Mouse (Mus musculus): ENCODE measurements around the gene Prpsap2.

The Prpsap2 gene

GRCm38 (mm10) chr11:61714346-61715117 is 47.4 kb downstream of the Prpsap2 start:
- DNase-seq, result peak; percentile 76 to 85

GRCm38 (mm10) chr11:61713157-61713855 is 48.6 kb downstream of the Prpsap2 start:
- no peak for DNase-seq

GRCm38 (mm10) chr11:61708928-61709327 is 53.0 kb downstream of the Prpsap2 start:
- no peak for DNase-seq

GRCm38 (mm10) chr11:61706232-61706631 is 55.7 kb downstream of the Prpsap2 start:
- no peak for DNase-seq

DNA sequence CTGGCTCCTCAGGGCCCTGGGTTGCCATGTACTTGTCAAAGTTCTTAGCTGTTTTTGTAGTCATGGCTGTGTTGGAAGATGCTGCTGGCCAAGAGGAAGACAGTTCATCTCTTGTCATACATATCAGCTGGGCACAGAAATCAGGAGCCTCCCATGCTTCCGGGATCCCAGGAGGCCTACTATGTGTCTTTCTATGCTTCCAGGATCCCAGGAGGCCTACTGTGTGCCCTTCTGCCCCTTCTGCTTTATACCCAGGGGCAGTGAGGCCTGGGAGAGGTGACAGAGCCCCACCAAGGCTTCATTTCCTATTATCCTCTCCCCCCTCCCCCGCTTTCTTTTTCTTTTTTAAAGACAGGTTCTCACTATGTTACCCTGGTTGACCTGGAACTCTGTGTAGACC is 56.3 kb downstream of the Prpsap2 start:
- no peak for DNase-seq

DNA sequence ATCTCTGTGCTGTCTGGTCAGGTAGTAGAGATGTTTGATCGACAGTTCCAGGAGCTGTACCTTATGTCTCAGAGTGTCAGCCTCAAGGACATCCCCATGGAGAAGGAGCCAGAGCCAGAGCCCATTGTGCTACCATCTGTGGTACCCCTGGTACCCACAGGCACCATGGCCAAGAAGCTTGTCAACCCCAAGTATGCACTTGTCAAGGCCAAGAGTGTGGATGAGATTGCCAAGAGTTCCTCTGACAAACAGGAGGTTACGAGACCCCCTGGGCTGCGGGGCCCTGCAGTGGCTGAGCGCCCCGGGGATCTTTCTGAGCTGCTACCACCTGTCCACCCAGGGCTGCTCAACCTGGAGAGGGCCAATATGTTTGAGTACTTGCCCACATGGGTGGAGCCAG is 59.4 kb downstream of the Prpsap2 start:
- DNase-seq, result peak in 1 of 2 experiments; percentile 35

GRCm38 (mm10) chr11:61701696-61702095 is 60.2 kb downstream of the Prpsap2 start:
- no peak for DNase-seq

DNA sequence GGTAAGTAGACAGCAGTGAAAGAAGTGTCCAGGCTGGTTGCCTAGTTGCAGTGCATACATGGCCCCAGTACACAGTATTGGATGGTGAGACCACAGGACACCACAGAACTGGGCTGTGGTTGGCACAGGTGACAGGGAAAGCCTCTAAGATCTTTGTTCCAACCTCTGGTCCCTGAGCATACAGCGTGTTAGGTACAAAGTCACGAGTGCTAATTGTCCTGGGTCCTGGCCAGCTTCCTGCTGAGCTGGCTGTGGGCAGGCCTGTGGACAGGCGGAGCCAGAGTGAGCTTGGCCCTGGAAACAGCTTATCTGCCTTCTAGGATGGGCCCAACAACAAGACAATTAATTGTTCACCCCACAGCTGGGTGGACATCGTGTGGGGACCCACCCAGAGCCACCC is 62.0 kb downstream of the Prpsap2 start:
- DNase-seq, result peak; percentile 80 to 87

- no peak for DNase-seq
Observed at GRCm38 (mm10) chr11:61699460-61699859, 62.4 kb downstream of the Prpsap2 start.

DNA sequence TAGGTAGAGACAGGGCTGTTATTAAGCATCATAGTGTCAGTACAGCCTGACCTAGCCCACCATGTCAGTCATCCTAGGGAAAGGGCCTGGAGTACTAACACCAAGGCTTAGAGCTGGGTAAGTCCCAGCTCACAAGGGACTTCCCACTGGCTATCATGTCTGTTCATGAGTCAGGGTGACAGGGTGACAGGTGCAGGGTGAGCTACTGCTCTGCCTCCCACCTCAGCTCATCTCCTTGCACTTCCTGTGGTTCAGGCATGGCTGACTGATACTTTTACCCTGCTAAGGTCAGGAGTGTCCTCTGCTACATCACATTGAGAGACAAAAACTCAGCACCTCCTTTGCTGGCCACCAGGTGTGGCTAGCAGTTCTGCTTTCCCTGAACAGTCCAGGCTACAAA is 63.0 kb downstream of the Prpsap2 start:
- DNase-seq, result no peak

DNA sequence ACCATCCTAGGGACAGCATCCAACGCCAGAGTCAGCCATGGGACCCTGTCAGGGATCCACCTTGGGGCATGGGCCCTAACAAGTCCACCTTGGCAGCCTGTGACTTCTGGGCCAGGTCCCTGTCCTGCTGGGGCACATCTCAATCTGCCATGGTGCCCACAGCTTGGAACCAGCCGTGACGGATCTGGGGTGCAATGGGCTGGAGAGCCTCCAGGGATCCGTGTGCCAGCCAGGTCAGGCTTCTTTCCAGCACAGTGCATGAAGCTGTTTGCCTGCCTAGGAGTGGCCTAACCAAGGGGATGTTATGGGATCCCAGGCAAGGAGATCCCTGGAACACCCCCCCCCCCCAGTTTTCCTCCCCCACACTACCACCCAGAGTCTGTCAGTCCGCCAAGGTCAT is 68.9 kb downstream of the Prpsap2 start:
- DNase-seq, result peak; percentile 80

- DNase-seq, result no peak
Observed at GRCm38 (mm10) chr11:61687595-61687994, 74.3 kb downstream of the Prpsap2 start.

DNA sequence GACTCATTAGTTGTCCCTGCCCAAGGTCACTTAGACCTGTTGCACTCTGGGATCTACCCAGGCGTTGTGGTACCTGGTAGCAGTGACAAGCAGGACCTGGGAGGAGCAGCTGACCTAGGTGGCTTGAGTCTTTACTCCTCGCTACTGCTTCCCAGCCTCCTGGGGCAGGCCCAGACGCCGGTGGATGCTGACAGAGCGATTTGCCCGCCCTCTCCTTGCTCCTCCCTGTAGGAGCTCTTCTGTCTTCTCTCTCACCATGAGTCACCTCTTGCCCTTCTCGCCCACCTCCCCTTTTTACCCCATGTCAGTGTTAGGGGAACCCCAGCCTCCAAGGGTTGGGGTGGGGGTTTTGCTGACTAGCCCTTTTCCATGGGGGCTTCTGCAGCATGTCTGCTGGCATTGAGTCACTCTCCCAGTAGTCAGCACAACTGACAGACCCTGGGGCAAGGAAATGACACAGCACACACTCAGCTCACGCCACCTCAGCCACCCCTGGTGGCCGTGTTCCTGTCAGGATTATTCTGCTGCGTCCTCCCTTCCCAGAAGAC is 74.9 kb downstream of the Prpsap2 start:
- no peak for DNase-seq

GRCm38 (mm10) chr11:61686141-61686540 is 75.7 kb downstream of the Prpsap2 start:
- no peak for DNase-seq

GRCm38 (mm10) chr11:61685119-61685725 is 76.7 kb downstream of the Prpsap2 start:
- DNase-seq, result no peak

DNA sequence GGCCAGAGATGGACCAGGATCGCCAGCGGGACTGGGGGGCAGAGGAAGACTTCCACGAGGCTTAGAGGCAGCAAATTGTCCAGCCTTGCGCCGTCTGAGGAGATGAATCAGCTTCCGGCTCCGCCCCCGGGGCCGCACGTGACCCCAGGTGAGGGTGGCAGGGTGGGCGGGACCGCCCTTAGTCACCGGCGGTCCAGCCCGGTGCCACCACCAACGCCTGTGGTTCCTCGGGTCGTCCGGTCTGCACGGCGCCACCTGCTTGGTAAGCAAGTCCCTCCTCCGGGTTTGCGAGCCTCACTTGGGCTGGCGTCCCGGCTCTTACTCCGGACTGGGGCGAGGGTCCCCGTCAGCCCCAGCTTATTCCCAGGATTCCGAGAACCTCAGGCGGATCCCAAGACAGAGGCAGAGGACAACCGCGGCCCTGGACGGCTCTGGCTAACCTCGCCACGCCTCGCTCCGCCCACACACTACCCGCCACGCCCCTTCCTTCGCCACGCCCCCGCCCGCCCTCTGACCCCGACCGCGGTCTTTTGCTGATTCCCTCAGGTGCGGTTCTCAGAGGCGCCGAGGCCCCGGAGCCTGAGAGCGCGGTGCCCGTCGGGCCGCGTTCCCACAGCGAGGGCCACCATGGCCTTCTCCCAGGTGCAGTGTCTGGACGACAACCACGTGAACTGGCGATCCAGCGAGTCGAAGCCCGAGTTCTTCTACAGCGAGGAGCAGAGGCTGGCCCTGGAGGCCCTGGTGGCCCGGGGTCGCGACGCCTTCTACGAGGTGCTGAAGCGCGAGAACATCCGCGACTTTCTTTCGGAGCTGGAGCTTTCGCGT is 77.8 kb downstream of the Prpsap2 start, which contains the start of gene Fam83g:
Gene Fam83g (plus strand): TSS at position 185 of the 825 bp plus-strand sequence.
- DNase-seq, result peak in 1 of 2 experiments; percentile 9

Data from cerebellum, postnatal 25 days (tissue).